Mouse (Mus musculus): ENCODE measurements around the gene Ralgapb. TPM values are rescaled to one million over a fixed set of nuclear protein-coding genes. Genes with fewer than 3 reads are reported as not detected.

Gene Ralgapb
- polyA plus RNA-seq, 1 experiment from 2014 or later: 20.3 TPM

GRCm38 (mm10) chr2:158370173-158370550 is 39.5 kb upstream of the Ralgapb start:
- no peak overlapping the region for H3K9ac ChIP-seq (ENCODE audit: low read length)
- H3K27me3 ChIP-seq (replicated peaks; ENCODE audit: control insufficient read depth, insufficient read depth, low read length): peaks cover 6% of the 10 kb centered on the region
- H3K9me3 ChIP-seq (ENCODE audit: control insufficient read depth, low read length): no peaks in the 10 kb centered on the region
- WGBS: 14% methylated on average over 5 of the region's 5 CpGs
- ATAC-seq (replicated peaks; ENCODE audit: low FRiP score, low TSS enrichment, low read depth) (no peak), DNase-seq (ENCODE audit: low spot score) (no peak)
- H3K27ac ChIP-seq (ENCODE audit: low read depth): no peak overlapping the region
- no peaks in the 10 kb centered on the region for H3K36me3 ChIP-seq (ENCODE audit: control insufficient read depth, insufficient read depth, low read length)
- H3K4me3 ChIP-seq (ENCODE audit: low read depth, low read length): no peak overlapping the region
- H3K4me1 ChIP-seq (replicated peaks; ENCODE audit: control insufficient read depth, insufficient read depth, low read length): peaks cover under 1% of the 10 kb centered on the region; the same call in 1 of the 2 replicates
- no peak overlapping the region for H3K4me2 ChIP-seq (ENCODE audit: low read length)

- 48% methylated on average over 5 of the region's 5 CpGs for WGBS
- H3K4me2 ChIP-seq (ENCODE audit: low read length): no peak overlapping the region
- ATAC-seq (replicated peaks; ENCODE audit: low FRiP score, low TSS enrichment, low read depth): no peak
- H3K9ac ChIP-seq (ENCODE audit: low read length): no peak overlapping the region
- no peak overlapping the region for H3K4me3 ChIP-seq (ENCODE audit: low read depth, low read length)
- peaks cover 4% of the 10 kb centered on the region; the same call in 1 of the 2 replicates for H3K4me1 ChIP-seq (replicated peaks; ENCODE audit: control insufficient read depth, insufficient read depth, low read length)
- no peaks in the 10 kb centered on the region for H3K9me3 ChIP-seq (ENCODE audit: control insufficient read depth, low read length)
- H3K27me3 ChIP-seq (replicated peaks; ENCODE audit: control insufficient read depth, insufficient read depth, low read length): peaks cover 20% of the 10 kb centered on the region
- DNase-seq (ENCODE audit: low spot score): no peak
- no peaks in the 10 kb centered on the region for H3K36me3 ChIP-seq (ENCODE audit: control insufficient read depth, insufficient read depth, low read length)
- H3K27ac ChIP-seq (ENCODE audit: low read depth): no peak overlapping the region
Observed at GRCm38 (mm10) chr2:158373061-158373460, 36.6 kb upstream of the Ralgapb start.

- Histone ChIP-seq H3K9ac (ENCODE audit: low read length) (no peak overlapping the region), H3K36me3 (ENCODE audit: control insufficient read depth, insufficient read depth, low read length) (no peaks in the 10 kb centered on the region), H3K9me3 (ENCODE audit: control insufficient read depth, low read length) (no peaks in the 10 kb centered on the region), H3K4me3 (ENCODE audit: low read depth, low read length) (no peak overlapping the region), H3K4me1 (replicated peaks; ENCODE audit: control insufficient read depth, insufficient read depth, low read length) (peaks cover 4% of the 10 kb centered on the region; the same call in 1 of the 2 replicates), H3K4me2 (ENCODE audit: low read length) (no peak overlapping the region), H3K27ac (ENCODE audit: low read depth) (no peak overlapping the region), H3K27me3 (replicated peaks; ENCODE audit: control insufficient read depth, insufficient read depth, low read length) (peaks cover 20% of the 10 kb centered on the region)
- DNase-seq (ENCODE audit: low spot score) (no peak), ATAC-seq (replicated peaks; ENCODE audit: low FRiP score, low TSS enrichment, low read depth) (no peak)
- 65% methylated on average over 7 of the region's 7 CpGs for WGBS
Observed at GRCm38 (mm10) chr2:158373516-158373915, 36.1 kb upstream of the Ralgapb start.

- Histone ChIP-seq H3K9ac (ENCODE audit: low read length) (peak within 1 kb of the TSS; percentile 25), H3K27me3 (replicated peaks; ENCODE audit: control insufficient read depth, insufficient read depth, low read length) (peaks cover 20% of the 10 kb centered on the region), H3K36me3 (ENCODE audit: control insufficient read depth, insufficient read depth, low read length) (no peaks in the 10 kb centered on the region), H3K4me2 (ENCODE audit: low read length) (peak within 1 kb of the TSS; percentile 60), H3K4me3 (ENCODE audit: low read depth, low read length) (peak within 1 kb of the TSS; percentile 33), H3K9me3 (ENCODE audit: control insufficient read depth, low read length) (no peaks in the 10 kb centered on the region), H3K4me1 (replicated peaks; ENCODE audit: control insufficient read depth, insufficient read depth, low read length) (peaks cover 4% of the 10 kb centered on the region; the same call in 1 of the 2 replicates), H3K27ac (ENCODE audit: low read depth) (no peak within 1 kb of the TSS)
- peak; percentile 77 for DNase-seq (ENCODE audit: low spot score)
- WGBS: 2% methylated on average over 36 of the region's 36 CpGs
- ATAC-seq (replicated peaks; ENCODE audit: low FRiP score, low TSS enrichment, low read depth): 0 out of 2 replicates have a peak, but pooled peaks have one; percentile 32
Observed at GRCm38 (mm10) chr2:158375443-158376122, 34.1 kb upstream of the Ralgapb start, which contains the start of gene Snhg11. TSS of gene Snhg11 (plus strand) at chr2:158375638.

GRCm38 (mm10) chr2:158376123-158376687 is 33.4 kb upstream of the Ralgapb start:
- Histone ChIP-seq H3K27me3 (replicated peaks; ENCODE audit: control insufficient read depth, insufficient read depth, low read length) (peaks cover 20% of the 10 kb centered on the region), H3K4me3 (ENCODE audit: low read depth, low read length) (peak overlapping the region; percentile 33; the same call in 1 of the 2 replicates), H3K36me3 (ENCODE audit: control insufficient read depth, insufficient read depth, low read length) (no peaks in the 10 kb centered on the region), H3K4me1 (replicated peaks; ENCODE audit: control insufficient read depth, insufficient read depth, low read length) (peaks cover 4% of the 10 kb centered on the region; the same call in 1 of the 2 replicates), H3K9me3 (ENCODE audit: control insufficient read depth, low read length) (no peaks in the 10 kb centered on the region), H3K9ac (ENCODE audit: low read length) (no peak overlapping the region), H3K27ac (ENCODE audit: low read depth) (no peak overlapping the region), H3K4me2 (ENCODE audit: low read length) (peak overlapping the region; percentile 60)
- WGBS: 29% methylated on average over 12 of the region's 12 CpGs
- ATAC-seq (replicated peaks; ENCODE audit: low FRiP score, low TSS enrichment, low read depth) (no peak), DNase-seq (ENCODE audit: low spot score) (no peak)

- Histone ChIP-seq H3K36me3 (ENCODE audit: control insufficient read depth, insufficient read depth, low read length) (no peaks in the 10 kb centered on the region), H3K9ac (ENCODE audit: low read length) (no peak overlapping the region), H3K27ac (ENCODE audit: low read depth) (no peak overlapping the region), H3K4me1 (replicated peaks; ENCODE audit: control insufficient read depth, insufficient read depth, low read length) (peaks cover 4% of the 10 kb centered on the region; the same call in 1 of the 2 replicates), H3K27me3 (replicated peaks; ENCODE audit: control insufficient read depth, insufficient read depth, low read length) (peaks cover 20% of the 10 kb centered on the region), H3K9me3 (ENCODE audit: control insufficient read depth, low read length) (no peaks in the 10 kb centered on the region), H3K4me3 (ENCODE audit: low read depth, low read length) (no peak overlapping the region), H3K4me2 (ENCODE audit: low read length) (no peak overlapping the region)
- 64% methylated on average over 7 of the region's 7 CpGs for WGBS
- ATAC-seq (replicated peaks; ENCODE audit: low FRiP score, low TSS enrichment, low read depth) (no peak), DNase-seq (ENCODE audit: low spot score) (no peak)
Observed at GRCm38 (mm10) chr2:158376798-158377197, 32.9 kb upstream of the Ralgapb start.

- ATAC-seq (replicated peaks; ENCODE audit: low FRiP score, low TSS enrichment, low read depth) (no peak), DNase-seq (ENCODE audit: low spot score) (no peak)
- peaks cover 4% of the 10 kb centered on the region; the same call in 1 of the 2 replicates for H3K4me1 ChIP-seq (replicated peaks; ENCODE audit: control insufficient read depth, insufficient read depth, low read length)
- no peaks in the 10 kb centered on the region for H3K36me3 ChIP-seq (ENCODE audit: control insufficient read depth, insufficient read depth, low read length)
- H3K4me2 ChIP-seq (ENCODE audit: low read length): no peak overlapping the region
- H3K27ac ChIP-seq (ENCODE audit: low read depth): no peak overlapping the region
- 84% methylated on average over 1 of the region's 1 CpGs for WGBS
- H3K4me3 ChIP-seq (ENCODE audit: low read depth, low read length): no peak overlapping the region
- no peak overlapping the region for H3K9ac ChIP-seq (ENCODE audit: low read length)
- H3K9me3 ChIP-seq (ENCODE audit: control insufficient read depth, low read length): no peaks in the 10 kb centered on the region
- H3K27me3 ChIP-seq (replicated peaks; ENCODE audit: control insufficient read depth, insufficient read depth, low read length): peaks cover 20% of the 10 kb centered on the region
Observed at GRCm38 (mm10) chr2:158377811-158378210, 31.8 kb upstream of the Ralgapb start.

- no peak overlapping the region for H3K9ac ChIP-seq (ENCODE audit: low read length)
- H3K4me2 ChIP-seq (ENCODE audit: low read length): no peak overlapping the region
- DNase-seq (ENCODE audit: low spot score) (no peak), ATAC-seq (replicated peaks; ENCODE audit: low FRiP score, low TSS enrichment, low read depth) (no peak; the same call in 1 of the 2 replicates)
- H3K36me3 ChIP-seq (ENCODE audit: control insufficient read depth, insufficient read depth, low read length): no peaks in the 10 kb centered on the region
- WGBS: 43% methylated on average over 13 of the region's 13 CpGs
- no peak overlapping the region for H3K4me3 ChIP-seq (ENCODE audit: low read depth, low read length)
- H3K27me3 ChIP-seq (replicated peaks; ENCODE audit: control insufficient read depth, insufficient read depth, low read length): peaks cover 20% of the 10 kb centered on the region
- peaks cover 4% of the 10 kb centered on the region; the same call in 1 of the 2 replicates for H3K4me1 ChIP-seq (replicated peaks; ENCODE audit: control insufficient read depth, insufficient read depth, low read length)
- H3K9me3 ChIP-seq (ENCODE audit: control insufficient read depth, low read length): no peaks in the 10 kb centered on the region
- H3K27ac ChIP-seq (ENCODE audit: low read depth): no peak overlapping the region
Observed at GRCm38 (mm10) chr2:158379354-158380078, 30.1 kb upstream of the Ralgapb start.

Data from intestine, embryonic 14.5 days (tissue).